Mouse (Mus musculus) cortical plate, adult 2 months (tissue): ENCODE data around the gene Cmip. TPM values are rescaled to one million over a fixed set of nuclear protein-coding genes. Genes with fewer than 3 reads are reported as not detected.

Experiments
- H3K27ac ChIP-seq: fragments of 200-500 bp; 2 replicates; pipeline ENCODE4 v1.5.1; 2012; ENCODE audit warnings: low read length, control low read depth, inconsistent platforms; ENCODE audit not compliant: insufficient read depth
- H3K4me1 ChIP-seq: fragments of 200-500 bp; 2 replicates; pipeline ENCODE4 v1.6.1; 2011; ENCODE audit warnings: low read length; ENCODE audit not compliant: control insufficient read depth, insufficient read depth
- H3K4me3 ChIP-seq: fragments of 200-500 bp; 2 replicates; pipeline ENCODE4 v1.5.1; 2011; ENCODE audit warnings: mild to moderate bottlenecking, low read length, control low read depth; ENCODE audit not compliant: insufficient read depth
- CTCF ChIP-seq: fragments of 200-500 bp; IDR thresholded peaks from 2 replicates; pipeline ENCODE4 v1.5.1; 2011; ENCODE audit warnings: mild to moderate bottlenecking, control low read depth, low read length; ENCODE audit not compliant: insufficient read depth; ENCODE audit errors: extremely low read depth
- POLR2A ChIP-seq: fragments of 200-500 bp; IDR thresholded peaks from 2 replicates; pipeline ENCODE4 v1.6.1; 2011; ENCODE audit warnings: mild to moderate bottlenecking, low read length, control low read depth; ENCODE audit not compliant: insufficient read depth; ENCODE audit errors: extremely low read depth
- polyA plus RNA-seq: library from polyadenylated mRNA; depleted of rRNA; stranded (reverse); fragments of >200 nt; gene quantifications from 2 replicates; pipeline ENCODE4 v1.2.3, GENCODE M21; 2012

Gene Cmip
- polyA plus RNA-seq, 1 experiment, result 128 TPM

DNA sequence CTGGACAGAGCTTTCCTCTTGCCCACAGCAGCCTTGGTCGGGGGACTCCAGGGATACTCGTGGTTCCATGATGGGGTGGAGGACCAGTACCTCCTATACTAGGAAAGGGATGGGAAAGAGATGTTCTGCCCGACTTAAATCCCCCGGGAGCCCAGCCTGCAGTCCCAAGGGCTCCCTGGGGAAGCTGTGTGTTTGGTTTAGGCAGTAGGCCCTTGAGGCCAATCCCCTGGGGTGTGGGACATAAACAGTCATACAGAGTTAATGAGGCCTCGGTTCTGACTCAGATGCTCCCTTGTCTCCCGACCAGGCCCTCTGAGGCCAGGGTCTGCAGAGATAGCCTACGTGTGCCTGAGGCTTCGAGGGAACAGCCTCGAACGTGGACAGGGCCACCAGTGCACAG, 130.8 kb downstream of the Cmip start:
- no peak for TF ChIP-seq CTCF
- TF ChIP-seq POLR2A, result no peak
- Histone ChIP-seq H3K4me1 (peaks cover 11% of the 10 kb centered on the region), H3K4me3 (no peak overlapping the region), H3K27ac (no peak overlapping the region)

DNA sequence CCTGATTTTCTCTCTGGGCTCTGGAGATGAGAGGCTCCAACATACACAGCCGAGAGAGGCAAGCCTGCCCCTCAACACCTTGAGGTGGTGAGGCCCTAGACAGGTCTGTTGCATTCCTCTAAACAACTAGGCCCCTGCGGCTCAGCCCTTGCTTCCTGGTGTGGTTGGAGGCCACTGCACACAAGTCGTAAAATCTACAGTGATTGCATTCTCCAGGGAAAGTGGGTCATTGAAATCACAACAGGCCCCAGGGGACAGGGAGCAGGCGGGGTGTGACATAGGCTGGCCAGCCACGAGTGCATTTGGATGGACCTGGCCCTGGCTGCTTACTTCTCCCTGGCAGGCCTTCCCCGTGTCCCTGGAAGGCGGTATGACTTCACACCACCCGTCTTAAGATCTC, 131.5 kb downstream of the Cmip start:
- Histone ChIP-seq H3K4me3 (no peak overlapping the region), H3K4me1 (peaks cover 11% of the 10 kb centered on the region), H3K27ac (no peak overlapping the region)
- TF ChIP-seq POLR2A (no peak), CTCF (no peak)

- peaks cover 7% of the 10 kb centered on the region for H3K4me1 ChIP-seq
- no peak overlapping the region for H3K27ac ChIP-seq
- no peak overlapping the region for H3K4me3 ChIP-seq
- no peak for TF ChIP-seq CTCF
- TF ChIP-seq POLR2A, result no peak
Measured at GRCm38 (mm10) chr8:117393853-117394252, 137.0 kb downstream of the Cmip start.

DNA sequence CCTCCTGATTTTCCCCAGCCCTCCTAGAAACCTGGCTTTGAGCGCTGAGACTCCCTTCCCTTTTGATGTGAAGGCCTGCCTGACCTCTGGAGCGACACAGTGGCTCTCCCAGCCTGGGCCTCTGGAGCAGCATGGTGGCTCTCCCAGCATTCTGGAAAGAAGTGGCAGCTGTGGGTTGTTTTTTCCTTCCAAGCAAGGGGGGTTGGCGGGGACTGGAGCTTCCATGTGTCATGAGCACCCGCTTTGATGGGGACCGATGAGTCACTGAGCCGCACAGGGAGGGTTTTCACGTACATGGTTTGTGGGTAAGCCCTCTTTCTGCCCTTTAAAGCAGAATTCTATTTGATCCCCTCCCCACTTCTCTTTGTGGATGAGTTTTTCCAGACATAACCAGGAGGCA, 138.2 kb downstream of the Cmip start:
- peak overlapping the region; percentile 69 for H3K27ac ChIP-seq
- TF ChIP-seq POLR2A (no peak), CTCF (no peak)

GRCm38 (mm10) chr8:117396884-117397283, 140.0 kb downstream of the Cmip start:
- H3K27ac ChIP-seq, result no peak overlapping the region

More for the DNA sequence above, 138.2 kb downstream of the Cmip start:
- Histone ChIP-seq H3K4me1 (peaks cover 11% of the 10 kb centered on the region), H3K4me3 (no peak overlapping the region)

DNA sequence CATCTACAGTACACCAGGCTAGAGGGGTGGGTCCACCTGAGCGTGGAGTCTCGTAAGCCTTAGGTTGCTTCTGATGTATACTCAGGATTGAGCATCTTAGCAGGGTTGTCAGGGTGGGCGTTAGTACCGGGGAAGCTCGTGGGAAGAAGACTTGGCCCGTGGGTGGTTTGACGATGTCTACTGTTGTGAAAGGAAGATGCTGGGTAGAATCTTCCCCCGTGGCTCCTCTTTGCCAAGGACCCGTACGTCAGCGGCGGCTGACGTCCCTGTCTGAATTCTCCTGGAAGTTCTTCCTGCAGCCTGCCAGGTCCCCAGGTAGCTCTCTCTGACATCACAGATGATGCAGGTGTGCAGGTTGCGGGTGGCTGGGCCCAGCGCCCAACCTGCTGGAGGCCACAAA, 140.9 kb downstream of the Cmip start:
- TF ChIP-seq CTCF, result no peak
- TF ChIP-seq POLR2A, result no peak
- no peak overlapping the region for H3K27ac ChIP-seq

More at GRCm38 (mm10) chr8:117396884-117397283, 140.0 kb downstream of the Cmip start:
- Histone ChIP-seq H3K4me1 (peaks cover 17% of the 10 kb centered on the region), H3K4me3 (no peak overlapping the region)
- TF ChIP-seq CTCF (no peak), POLR2A (no peak)

DNA sequence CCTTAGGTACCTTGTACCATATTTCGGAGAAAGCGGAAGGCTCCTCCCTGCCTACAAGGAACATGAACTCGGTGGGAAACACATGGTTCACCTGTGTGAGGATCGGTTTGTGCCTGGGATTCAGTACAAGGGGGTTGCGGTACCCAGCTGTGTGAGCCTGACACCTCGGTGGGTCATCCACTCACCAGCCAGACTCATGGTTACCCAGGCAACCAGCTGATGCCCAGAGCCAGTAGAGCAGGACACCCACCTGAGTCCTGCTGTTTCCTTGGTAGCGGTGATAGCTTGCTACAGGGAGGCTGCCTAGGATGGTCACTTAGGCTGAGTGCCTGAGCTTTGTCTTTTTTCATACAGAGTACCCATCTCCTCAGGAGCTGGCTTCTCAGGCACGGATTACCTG, 142.4 kb downstream of the Cmip start:
- Histone ChIP-seq H3K4me1 (peaks cover 24% of the 10 kb centered on the region), H3K27ac (no peak overlapping the region), H3K4me3 (no peak overlapping the region)
- no peak for TF ChIP-seq POLR2A
- TF ChIP-seq CTCF, result no peak

More for the DNA sequence above, 140.9 kb downstream of the Cmip start:
- Histone ChIP-seq H3K4me3 (no peak overlapping the region), H3K4me1 (peaks cover 18% of the 10 kb centered on the region)

DNA sequence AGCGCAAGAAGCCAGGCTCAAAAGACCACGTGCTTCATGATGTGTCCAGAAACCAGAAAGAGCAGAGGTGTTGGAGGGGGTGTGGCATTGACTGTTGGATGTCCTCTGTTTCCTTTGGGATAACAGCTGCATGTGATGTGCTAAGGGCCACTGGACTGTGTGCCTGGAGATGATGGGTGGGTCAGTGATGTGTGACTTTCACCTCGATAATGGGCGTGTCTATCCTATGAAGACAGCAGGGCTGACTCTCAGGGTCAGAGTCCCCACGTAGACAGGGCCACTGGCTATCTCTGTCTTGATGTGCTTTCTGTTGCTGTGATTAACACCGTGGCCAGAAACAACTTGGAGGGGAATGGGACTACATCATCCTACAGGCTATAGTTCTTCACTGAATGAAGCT, 144.0 kb downstream of the Cmip start:
- TF ChIP-seq POLR2A (no peak), CTCF (no peak)
- Histone ChIP-seq H3K4me3 (no peak overlapping the region), H3K27ac (no peak overlapping the region), H3K4me1 (peaks cover 20% of the 10 kb centered on the region)

DNA sequence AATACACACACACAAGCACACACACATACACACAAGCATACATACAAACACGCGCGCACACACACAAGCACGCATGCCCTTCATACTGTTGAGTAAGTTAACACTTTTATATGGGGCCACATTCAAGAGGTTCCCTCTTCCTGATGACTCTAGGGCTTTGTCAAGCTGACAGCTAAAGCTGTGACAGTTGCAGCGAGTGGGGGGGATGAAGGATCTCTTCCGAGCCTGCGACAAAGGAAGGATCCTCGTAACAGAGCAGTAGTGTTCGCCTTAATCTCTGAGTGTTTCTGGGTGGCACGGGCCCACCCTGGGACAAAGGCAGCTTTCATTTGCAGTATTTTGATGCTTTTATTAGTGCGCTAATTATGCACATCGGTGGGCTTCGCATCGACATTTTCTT, 145.0 kb downstream of the Cmip start:
- TF ChIP-seq POLR2A, result no peak
- no peak for TF ChIP-seq CTCF
- Histone ChIP-seq H3K4me3 (no peak overlapping the region), H3K4me1 (peaks cover 22% of the 10 kb centered on the region), H3K27ac (no peak overlapping the region)

DNA sequence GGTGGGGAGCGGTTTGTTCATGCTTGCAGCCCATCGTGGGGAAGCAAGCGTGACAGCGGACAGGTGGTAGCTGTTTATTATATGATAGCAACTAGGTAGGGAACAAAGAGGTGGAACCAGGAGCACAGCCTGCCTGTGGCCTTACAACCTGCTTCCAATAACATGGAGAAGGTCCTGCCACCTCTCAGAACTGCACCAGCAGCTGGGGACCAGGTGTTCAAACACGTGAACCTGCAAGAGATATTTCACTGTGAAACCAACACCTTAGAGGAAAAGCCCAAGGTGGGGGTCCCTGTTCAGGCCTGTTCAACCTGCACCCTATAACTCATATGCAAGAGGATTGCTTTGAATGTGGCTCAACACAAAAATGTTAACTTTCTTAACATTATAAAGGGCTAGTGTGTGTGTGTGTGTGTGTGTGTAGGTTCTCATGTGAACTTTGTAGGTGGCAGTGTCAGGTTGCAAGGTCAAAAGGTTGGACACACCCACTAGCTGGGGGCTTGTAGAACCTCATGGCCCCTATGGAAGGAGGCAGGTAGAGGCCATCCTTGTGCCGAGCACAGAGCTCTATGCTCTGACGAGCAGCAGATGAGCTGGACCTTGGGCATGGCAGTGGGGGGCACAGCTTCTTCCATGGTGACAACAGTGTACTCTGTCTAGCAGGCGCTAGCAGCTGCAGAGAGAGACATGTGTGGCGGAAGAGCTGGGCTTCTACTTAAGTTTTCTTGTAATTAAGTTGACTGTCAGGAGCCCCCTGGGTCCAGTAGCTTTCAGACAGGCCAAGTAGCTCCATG, 146.2 kb downstream of the Cmip start:
- 0 out of 2 replicates have a peak overlapping the region, but pooled peaks have one; percentile 5 for H3K27ac ChIP-seq
- H3K4me1 ChIP-seq, result peaks cover 20% of the 10 kb centered on the region
- no peak overlapping the region for H3K4me3 ChIP-seq

More for the DNA sequence above, 146.2 kb downstream of the Cmip start:
- TF ChIP-seq CTCF (no peak), POLR2A (no peak)
